Mouse (Mus musculus) heart, postnatal 0 days (tissue): ENCODE results near the gene Ttc30a1. TPM values are rescaled to one million over a fixed set of nuclear protein-coding genes. Genes with fewer than 3 reads are reported as not detected.
A peak's percentile ranks its signal among the peaks of the same experiment; 100 is the strongest.
"Not testable (repeated sequence)": the region's sequence is repeated elsewhere in the genome, so short reads cannot be mapped to it uniquely, and the experiment has no call there.

Experiments
- ATAC-seq: fragments of 200-750 bp; cut with Nextera tagmentation; 2 replicates; pipeline ENCODE4 v1.8.0; 2017; ENCODE audit warnings: low read depth, moderate number of reproducible peaks, moderate library complexity; ENCODE audit not compliant: insufficient read depth
- DNase-seq: peaks from one replicate; pipeline ENCODE4 v3.0.0-alpha.2; 2016; ENCODE audit warnings: low spot score
- H3K27ac ChIP-seq: fragments of 300-500 bp; sonication (generic); 2 replicates; pipeline ENCODE4 v1.5.1; 2014; ENCODE audit warnings: low read depth, mild to moderate bottlenecking
- H3K27me3 ChIP-seq: fragments of 300-500 bp; sonication (generic); 2 replicates; pipeline ENCODE4 v1.6.1; 2014; ENCODE audit warnings: low read length, mixed read lengths; ENCODE audit not compliant: control insufficient read depth, insufficient read depth
- H3K36me3 ChIP-seq: fragments of 300-500 bp; sonication (generic); replicated peaks from 2 replicates; pipeline ENCODE4 v1.6.1; 2014; ENCODE audit warnings: low read length, mixed read lengths; ENCODE audit not compliant: control insufficient read depth, insufficient read depth
- H3K4me1 ChIP-seq: fragments of 300-500 bp; sonication (generic); 2 replicates; pipeline ENCODE4 v1.6.1; 2014; ENCODE audit warnings: antibody characterized with exemption; ENCODE audit not compliant: control insufficient read depth, insufficient read depth
- H3K4me2 ChIP-seq: fragments of 300-500 bp; sonication (generic); 2 replicates; pipeline ENCODE4 v1.6.1; 2014; ENCODE audit warnings: low read depth, mild to moderate bottlenecking, low read length, moderate library complexity
- H3K4me3 ChIP-seq: fragments of 300-500 bp; sonication (generic); 2 replicates; pipeline ENCODE4 v1.5.1; 2014; ENCODE audit warnings: low read depth, low read length
- H3K9ac ChIP-seq: fragments of 300-500 bp; sonication (generic); replicated peaks from 2 replicates; pipeline ENCODE4 v1.6.1; 2014; ENCODE audit warnings: low read depth, low read length, mixed read lengths
- H3K9me3 ChIP-seq: fragments of 300-500 bp; sonication (generic); replicated peaks from 2 replicates; pipeline ENCODE4 v1.6.1; 2016; ENCODE audit warnings: low read length; ENCODE audit not compliant: control insufficient read depth
- CTCF ChIP-seq: IDR thresholded peaks from 2 replicates; pipeline ENCODE4 v1.5.1; 2016; ENCODE audit warnings: antibody characterized with exemption, control low read depth, low read depth
- EP300 ChIP-seq: IDR thresholded peaks from 2 replicates; pipeline ENCODE4 v1.6.1; 2016; ENCODE audit warnings: antibody characterized with exemption, low read depth
- WGBS: fragments of 180-500 bp; shearing (Covaris S2); extraction: QIAGEN DNeasy Blood & Tissue Kit; methylation state at CpG from one replicate; pipeline ENCODE4 v1.1.7; 2014; 5-methylcytosine and 5-hydroxymethylcytosine counted together
- polyA plus RNA-seq: library from polyadenylated mRNA; unstranded; fragments of >200 nt; fragmentation: Nextera tagmentation; extraction: Ambion mirVana; gene quantifications from 2 replicates; pipeline ENCODE4 v1.2.1, GENCODE M21; 2015
- total RNA-seq: library from RNA; depleted of rRNA; stranded (reverse); fragments of >200 nt; gene quantifications from 2 replicates; pipeline ENCODE4 v1.2.3, GENCODE M21; 2014; ENCODE audit warnings: low replicate concordance

Gene Ttc30a1
- total and polyA plus RNA-seq, 2 experiments from 2014 or later: 3.3 to 9.4 TPM

GRCm38 (mm10) chr2:75959183-75959849 is 22.5 kb downstream of the Ttc30a1 start:
- peak overlapping the region; percentile 26 for H3K4me2 ChIP-seq
- TF ChIP-seq EP300 (no peak), CTCF (no peak)
- H3K9ac ChIP-seq: peak overlapping the region; percentile 29; the same call in 1 of the 2 replicates
- H3K27ac ChIP-seq: peak overlapping the region; percentile 82
- DNase-seq: peak; percentile 33
- no peaks in the 10 kb centered on the region for H3K36me3 ChIP-seq
- no peak for ATAC-seq
- H3K27me3 ChIP-seq: no peaks in the 10 kb centered on the region
- 24% methylated on average over 18 of the region's 18 CpGs for WGBS
- H3K9me3 ChIP-seq: no peaks in the 10 kb centered on the region
- no peak overlapping the region for H3K4me3 ChIP-seq
- peaks cover 30% of the 10 kb centered on the region for H3K4me1 ChIP-seq

- DNase-seq: no peak
- no peak overlapping the region for H3K4me3 ChIP-seq
- no peak overlapping the region for H3K9ac ChIP-seq
- no peak for TF ChIP-seq CTCF
- TF ChIP-seq EP300: no peak
- no peaks in the 10 kb centered on the region for H3K36me3 ChIP-seq
- no peaks in the 10 kb centered on the region for H3K27me3 ChIP-seq
- no peaks in the 10 kb centered on the region for H3K9me3 ChIP-seq
- H3K27ac ChIP-seq: no peak overlapping the region
- WGBS: 45% methylated on average over 14 of the region's 14 CpGs
- ATAC-seq: no peak
- no peak overlapping the region for H3K4me2 ChIP-seq
- H3K4me1 ChIP-seq: peaks cover 21% of the 10 kb centered on the region
These were observed 26.1 kb downstream of the Ttc30a1 start for GRCm38 (mm10) chr2:75955709-75956108.

- DNase-seq: no peak
- Histone ChIP-seq H3K27me3 (no peaks in the 10 kb centered on the region), H3K9me3 (no peaks in the 10 kb centered on the region), H3K4me2 (no peak overlapping the region), H3K36me3 (no peaks in the 10 kb centered on the region), H3K27ac (no peak overlapping the region), H3K4me1 (no peaks in the 10 kb centered on the region), H3K4me3 (no peak overlapping the region), H3K9ac (no peak overlapping the region)
- WGBS: 91% methylated on average over 5 of the region's 5 CpGs
- TF ChIP-seq EP300 (no peak), CTCF (no peak)
- ATAC-seq: no peak
These were observed 28.4 kb downstream of the Ttc30a1 start for GRCm38 (mm10) chr2:75953320-75953719.

GRCm38 (mm10) chr2:75950685-75951084 is 31.1 kb downstream of the Ttc30a1 start:
- no peak for DNase-seq
- Histone ChIP-seq H3K27me3 (no peaks in the 10 kb centered on the region), H3K4me2 (no peak overlapping the region), H3K9ac (no peak overlapping the region), H3K4me3 (no peak overlapping the region), H3K27ac (no peak overlapping the region), H3K9me3 (no peaks in the 10 kb centered on the region), H3K4me1 (no peaks in the 10 kb centered on the region), H3K36me3 (no peaks in the 10 kb centered on the region)
- 65% methylated on average over 8 of the region's 8 CpGs for WGBS
- TF ChIP-seq CTCF (no peak), EP300 (no peak)
- ATAC-seq: no peak

- DNase-seq (peak; percentile 83), ATAC-seq (peak; percentile 84)
- H3K9ac ChIP-seq: peak within 1 kb of the TSS; percentile 49
- no peaks in the 10 kb centered on the region for H3K36me3 ChIP-seq
- H3K4me1 ChIP-seq: no peaks in the 10 kb centered on the region
- H3K9me3 ChIP-seq: no peaks in the 10 kb centered on the region
- TF ChIP-seq EP300 (no peak), CTCF (no peak)
- peak within 1 kb of the TSS; percentile 56 for H3K4me3 ChIP-seq
- no peaks in the 10 kb centered on the region for H3K27me3 ChIP-seq
- 3% methylated on average over 36 of the region's 42 CpGs for WGBS
- peak within 1 kb of the TSS; percentile 66 for H3K4me2 ChIP-seq
- H3K27ac ChIP-seq: peak within 1 kb of the TSS; percentile 77
These were observed 43.4 kb downstream of the Ttc30a1 start, which contains the start of gene Ttc30b for GRCm38 (mm10) chr2:75938117-75939063. Gene Ttc30b (minus strand): TSS chr2:75938585.

GRCm38 (mm10) chr2:75937520-75938116 is 44.1 kb downstream of the Ttc30a1 start:
- H3K4me1 ChIP-seq, H3K36me3 ChIP-seq, H3K27me3 ChIP-seq, H3K9me3 ChIP-seq, DNase-seq: not testable (repeated sequence)
- Histone ChIP-seq H3K4me3 (peak overlapping the region; percentile 56), H3K9ac (peak overlapping the region; percentile 49; the same call in 1 of the 2 replicates), H3K27ac (peak overlapping the region; percentile 77), H3K4me2 (peak overlapping the region; percentile 66)
- peak; percentile 4; the same call in 1 of the 2 replicates for ATAC-seq
- 61% methylated on average over 15 of the region's 17 CpGs for WGBS

- not testable (repeated sequence) for H3K27ac ChIP-seq, H3K27me3 ChIP-seq, ATAC-seq, H3K4me2 ChIP-seq, H3K9me3 ChIP-seq, DNase-seq, H3K9ac ChIP-seq, H3K36me3 ChIP-seq, H3K4me3 ChIP-seq, H3K4me1 ChIP-seq
- WGBS: 96% methylated on average over 2 of the region's 2 CpGs
These were observed 45.1 kb downstream of the Ttc30a1 start for GRCm38 (mm10) chr2:75936685-75937084.
